Mouse (Mus musculus) gastrocnemius, postnatal 4 days (tissue): ENCODE measurements at regions not wholly inside any gene's neighbourhood (a gene's known extent, or its start where the extent isn't known, plus 50 kb on each side); places are given as distances from the start of the nearest gene placed in this dataset.
A peak's percentile ranks its signal among the peaks of the same experiment; 100 is the strongest.
"Not testable (repeated sequence)": the region's sequence is repeated elsewhere in the genome, so short reads cannot be mapped to it uniquely, and the experiment has no call there.

Experiments
- DNase-seq, 2 experiments: peaks; one replicate each; pipeline ENCODE4 v3.0.0; 2021 to 2022; ENCODE audit warnings: low spot score in 2 of 2, mixed read lengths in 2 of 2

GRCm38 (mm10) chr5:132974876-132975275, 431.7 kb upstream of the Auts2 start:
- no peak for DNase-seq

GRCm38 (mm10) chr5:132971046-132971445, 427.9 kb upstream of the Auts2 start:
- no peak for DNase-seq

GRCm38 (mm10) chr5:132969376-132969775, 426.2 kb upstream of the Auts2 start:
- DNase-seq, result no peak

- DNase-seq, result no peak
Measured at GRCm38 (mm10) chr5:132959901-132960300, 416.8 kb upstream of the Auts2 start.

GRCm38 (mm10) chr5:132956184-132956583, 413.0 kb upstream of the Auts2 start:
- DNase-seq, result no peak

- no peak for DNase-seq
Measured at GRCm38 (mm10) chr5:132955051-132955450, 411.9 kb upstream of the Auts2 start.

- no peak for DNase-seq
Measured at GRCm38 (mm10) chr5:132933439-132933980, 390.4 kb upstream of the Auts2 start.

- not testable (repeated sequence) for DNase-seq
Measured at GRCm38 (mm10) chr5:132929955-132930354, 386.8 kb upstream of the Auts2 start.

- peak in 1 of 2 experiments; percentile 10 for DNase-seq
Measured at GRCm38 (mm10) chr5:132923365-132923764, 380.2 kb upstream of the Auts2 start.

GRCm38 (mm10) chr5:132909056-132909455, 365.9 kb upstream of the Auts2 start:
- DNase-seq, result no peak

GRCm38 (mm10) chr5:132908220-132908619, 365.1 kb upstream of the Auts2 start:
- no peak for DNase-seq

GRCm38 (mm10) chr5:132892591-132892990, 349.4 kb upstream of the Auts2 start:
- DNase-seq, result peak; percentile 22 to 48

GRCm38 (mm10) chr5:132884130-132884529, 341.0 kb upstream of the Auts2 start:
- no peak for DNase-seq

GRCm38 (mm10) chr5:132882291-132882690, 339.1 kb upstream of the Auts2 start:
- DNase-seq, result peak in 1 of 2 experiments; percentile 20

GRCm38 (mm10) chr5:132881170-132881569, 338.0 kb upstream of the Auts2 start:
- no peak for DNase-seq

- no peak for DNase-seq
Measured at GRCm38 (mm10) chr5:132876336-132876840, 333.2 kb upstream of the Auts2 start.

GRCm38 (mm10) chr5:132858846-132859510, 315.8 kb upstream of the Auts2 start:
- DNase-seq, result no peak

GRCm38 (mm10) chr5:132855619-132856510, 312.7 kb upstream of the Auts2 start:
- peak in 1 of 2 experiments; percentile 36 for DNase-seq

GRCm38 (mm10) chr5:132850770-132851169, 307.6 kb upstream of the Auts2 start:
- no peak for DNase-seq

GRCm38 (mm10) chr5:132848086-132848485, 304.9 kb upstream of the Auts2 start:
- DNase-seq, result no peak

- DNase-seq, result no peak
Measured at GRCm38 (mm10) chr5:132843284-132843683, 300.1 kb upstream of the Auts2 start.

GRCm38 (mm10) chr5:132841794-132842193, 298.6 kb upstream of the Auts2 start:
- no peak for DNase-seq
